Mouse (Mus musculus): ENCODE results near the gene Pitpnc1. TPM values are rescaled to one million over a fixed set of nuclear protein-coding genes. Genes with fewer than 3 reads are reported as not detected.
A peak's percentile ranks its signal among the peaks of the same experiment; 100 is the strongest.

Pitpnc1 gene
- polyA plus RNA-seq, 2 experiments, result 3.0 to 5.8 TPM

- no peak overlapping the region for H3K9ac ChIP-seq (replicated peaks)
- no peak overlapping the region for H3K4me3 ChIP-seq (ENCODE audit: insufficient read depth in 1 of 2, low read depth in 2 of 2, low read length in 2 of 2)
- no peak for TF ChIP-seq CTCF (IDR thresholded peaks at IDR 0.05; ENCODE audit: low read depth)
- TF ChIP-seq EP300 (IDR thresholded peaks at IDR 0.05; ENCODE audit: low read depth), result no peak
- peaks cover 2% of the 10 kb centered on the region; the same call in 1 of the 2 replicates for H3K9me3 ChIP-seq (ENCODE audit: control insufficient read depth, low read length)
- no peaks in the 10 kb centered on the region for H3K36me3 ChIP-seq (replicated peaks; ENCODE audit: control insufficient read depth, insufficient read depth, low read depth)
- no peaks in the 10 kb centered on the region for H3K27me3 ChIP-seq (ENCODE audit: control insufficient read depth, insufficient read depth, low read length)
- peaks cover 0 to 13% of the 10 kb centered on the region in 2 experiments; a peak in 2 of 4 replicates for H3K4me1 ChIP-seq (replicated peaks; ENCODE audit: control insufficient read depth in 2 of 2, insufficient read depth in 2 of 2, low read length in 1 of 2)
- ATAC-seq (ENCODE audit: insufficient read depth) (no peak), DNase-seq (ENCODE audit: low read depth in 3 of 3, low spot score in 3 of 3) (no peak)
- H3K4me2 ChIP-seq (ENCODE audit: low read depth), result no peak overlapping the region
- WGBS (ENCODE audit: insufficient replicate concordance), result 79% methylated on average over 11 of the region's 11 CpGs
- H3K27ac ChIP-seq, result no peak overlapping the region
Measured at GRCm38 (mm10) chr11:107272351-107272975, 198.0 kb downstream of the Pitpnc1 start.

GRCm38 (mm10) chr11:107270564-107270963 lies 199.9 kb downstream of the Pitpnc1 start:
- Histone ChIP-seq H3K4me3 (ENCODE audit: insufficient read depth in 1 of 2, low read depth in 2 of 2, low read length in 2 of 2) (no peak overlapping the region), H3K27ac (no peak overlapping the region), H3K4me1 (replicated peaks; ENCODE audit: control insufficient read depth in 2 of 2, insufficient read depth in 2 of 2, low read length in 1 of 2) (peaks cover 0 to 2% of the 10 kb centered on the region in 2 experiments; a peak in 1 of 4 replicates), H3K4me2 (ENCODE audit: low read depth) (no peak overlapping the region), H3K36me3 (replicated peaks; ENCODE audit: control insufficient read depth, insufficient read depth, low read depth) (no peaks in the 10 kb centered on the region), H3K9ac (replicated peaks) (no peak overlapping the region), H3K9me3 (ENCODE audit: control insufficient read depth, low read length) (peaks cover 2% of the 10 kb centered on the region; the same call in 1 of the 2 replicates), H3K27me3 (ENCODE audit: control insufficient read depth, insufficient read depth, low read length) (no peaks in the 10 kb centered on the region)
- no peak for ATAC-seq (ENCODE audit: insufficient read depth)
- no peak for DNase-seq (ENCODE audit: low read depth in 3 of 3, low spot score in 3 of 3)
- WGBS (ENCODE audit: insufficient replicate concordance), result 71% methylated on average over 9 of the region's 9 CpGs
- TF ChIP-seq EP300 (IDR thresholded peaks at IDR 0.05; ENCODE audit: low read depth) (no peak), CTCF (IDR thresholded peaks at IDR 0.05; ENCODE audit: low read depth) (no peak)

GRCm38 (mm10) chr11:107267522-107267921 lies 203.0 kb downstream of the Pitpnc1 start:
- DNase-seq (ENCODE audit: low read depth in 3 of 3, low spot score in 3 of 3) (no peak), ATAC-seq (ENCODE audit: insufficient read depth) (no peak)
- no peak for TF ChIP-seq EP300 (IDR thresholded peaks at IDR 0.05; ENCODE audit: low read depth)
- peak; percentile 37 for TF ChIP-seq CTCF (IDR thresholded peaks at IDR 0.05; ENCODE audit: low read depth)
- no peak overlapping the region for H3K4me3 ChIP-seq (ENCODE audit: insufficient read depth in 1 of 2, low read depth in 2 of 2, low read length in 2 of 2)
- no peaks in the 10 kb centered on the region for H3K36me3 ChIP-seq (replicated peaks; ENCODE audit: control insufficient read depth, insufficient read depth, low read depth)
- H3K4me2 ChIP-seq (ENCODE audit: low read depth), result no peak overlapping the region
- no peaks in the 10 kb centered on the region; a peak in 2 of 4 replicates for H3K4me1 ChIP-seq (replicated peaks; ENCODE audit: control insufficient read depth in 2 of 2, insufficient read depth in 2 of 2, low read length in 1 of 2)
- peaks cover 2% of the 10 kb centered on the region; the same call in 1 of the 2 replicates for H3K9me3 ChIP-seq (ENCODE audit: control insufficient read depth, low read length)
- no peaks in the 10 kb centered on the region for H3K27me3 ChIP-seq (ENCODE audit: control insufficient read depth, insufficient read depth, low read length)
- 87% methylated on average over 3 of the region's 3 CpGs for WGBS (ENCODE audit: insufficient replicate concordance)
- H3K27ac ChIP-seq, result no peak overlapping the region
- no peak overlapping the region for H3K9ac ChIP-seq (replicated peaks)

- Histone ChIP-seq H3K4me2 (ENCODE audit: low read depth) (no peak overlapping the region), H3K4me1 (replicated peaks; ENCODE audit: control insufficient read depth in 2 of 2, insufficient read depth in 2 of 2, low read length in 1 of 2) (no peaks in the 10 kb centered on the region; a peak in 1 of 4 replicates), H3K36me3 (replicated peaks; ENCODE audit: control insufficient read depth, insufficient read depth, low read depth) (no peaks in the 10 kb centered on the region), H3K4me3 (ENCODE audit: insufficient read depth in 1 of 2, low read depth in 2 of 2, low read length in 2 of 2) (no peak overlapping the region), H3K27me3 (ENCODE audit: control insufficient read depth, insufficient read depth, low read length) (no peaks in the 10 kb centered on the region), H3K9ac (replicated peaks) (no peak overlapping the region), H3K27ac (no peak overlapping the region), H3K9me3 (ENCODE audit: control insufficient read depth, low read length) (peaks cover 2% of the 10 kb centered on the region; the same call in 1 of the 2 replicates)
- DNase-seq (ENCODE audit: low read depth in 3 of 3, low spot score in 3 of 3) (no peak), ATAC-seq (ENCODE audit: insufficient read depth) (no peak)
- TF ChIP-seq EP300 (IDR thresholded peaks at IDR 0.05; ENCODE audit: low read depth), result no peak
- no peak for TF ChIP-seq CTCF (IDR thresholded peaks at IDR 0.05; ENCODE audit: low read depth)
- WGBS (ENCODE audit: insufficient replicate concordance), result 80% methylated on average over 4 of the region's 4 CpGs
Measured at GRCm38 (mm10) chr11:107265861-107266260, 204.6 kb downstream of the Pitpnc1 start.

- Histone ChIP-seq H3K4me2 (ENCODE audit: low read depth) (no peak overlapping the region), H3K36me3 (replicated peaks; ENCODE audit: control insufficient read depth, insufficient read depth, low read depth) (no peaks in the 10 kb centered on the region), H3K27ac (no peak overlapping the region), H3K9ac (replicated peaks) (no peak overlapping the region), H3K9me3 (ENCODE audit: control insufficient read depth, low read length) (peaks cover 2% of the 10 kb centered on the region; the same call in 1 of the 2 replicates), H3K4me3 (ENCODE audit: insufficient read depth in 1 of 2, low read depth in 2 of 2, low read length in 2 of 2) (no peak overlapping the region), H3K4me1 (replicated peaks; ENCODE audit: control insufficient read depth in 2 of 2, insufficient read depth in 2 of 2, low read length in 1 of 2) (no peaks in the 10 kb centered on the region; a peak in 1 of 4 replicates), H3K27me3 (ENCODE audit: control insufficient read depth, insufficient read depth, low read length) (no peaks in the 10 kb centered on the region)
- 73% methylated on average over 20 of the region's 20 CpGs for WGBS (ENCODE audit: insufficient replicate concordance)
- ATAC-seq (ENCODE audit: insufficient read depth) (no peak), DNase-seq (ENCODE audit: low read depth in 3 of 3, low spot score in 3 of 3) (no peak)
- no peak for TF ChIP-seq CTCF (IDR thresholded peaks at IDR 0.05; ENCODE audit: low read depth)
- no peak for TF ChIP-seq EP300 (IDR thresholded peaks at IDR 0.05; ENCODE audit: low read depth)
Measured at GRCm38 (mm10) chr11:107264889-107265615, 205.4 kb downstream of the Pitpnc1 start.
